Mouse (Mus musculus) ES-Bruce4 (cell line): Measurements from ENCODE around the gene Mien1. TPM values are rescaled to one million over a fixed set of nuclear protein-coding genes. Genes with fewer than 3 reads are reported as not detected.

Source experiments
- H3K27ac ChIP-seq: 2 replicates; pipeline ENCODE4 v1.5.1; 2012; ENCODE audit warnings: low read length, inconsistent platforms; ENCODE audit not compliant: insufficient read depth
- H3K27me3 ChIP-seq: 2 replicates; pipeline ENCODE4 v1.6.1; 2012; ENCODE audit warnings: mild to moderate bottlenecking, low read length, inconsistent platforms; ENCODE audit not compliant: control insufficient read depth, poor library complexity, insufficient read depth, severe bottlenecking
- H3K36me3 ChIP-seq: 2 replicates; pipeline ENCODE4 v1.6.1; 2012; ENCODE audit warnings: inconsistent platforms, mild to moderate bottlenecking, low read length, moderate library complexity; ENCODE audit not compliant: control insufficient read depth, poor library complexity, insufficient read depth, severe bottlenecking
- H3K4me1 ChIP-seq: one replicate; pipeline ENCODE4 v1.8.1; 2011; ENCODE audit warnings: low read length; ENCODE audit not compliant: control insufficient read depth, insufficient read depth
- H3K4me3 ChIP-seq: 2 replicates; pipeline ENCODE4 v1.5.1; 2011; ENCODE audit warnings: low read depth, mild to moderate bottlenecking, low read length
- H3K9ac ChIP-seq: 2 replicates; pipeline ENCODE4 v1.6.1; 2012; ENCODE audit warnings: low read depth, mild to moderate bottlenecking, inconsistent platforms; ENCODE audit not compliant: poor library complexity, severe bottlenecking
- H3K9me3 ChIP-seq: replicated peaks from 2 replicates; pipeline ENCODE4 v1.6.1; 2012; ENCODE audit warnings: mild to moderate bottlenecking, low read length, inconsistent platforms; ENCODE audit not compliant: control insufficient read depth, poor library complexity, insufficient read depth, severe bottlenecking
- CTCF ChIP-seq: IDR thresholded peaks from one replicate; pipeline ENCODE4 v1.8.1; 2011; ENCODE audit warnings: low read depth, low read length
- EP300 ChIP-seq: IDR thresholded peaks from 2 replicates; pipeline ENCODE4 v1.6.1; 2011; ENCODE audit warnings: low read depth, low read length; ENCODE audit not compliant: insufficient read depth
- POLR2A ChIP-seq: IDR thresholded peaks from one replicate; pipeline ENCODE4 v1.8.1; 2011; ENCODE audit warnings: low read length; ENCODE audit not compliant: insufficient read depth
- polyA plus RNA-seq: library from polyadenylated mRNA; stranded (reverse); fragments of >200 nt; gene quantifications from 2 replicates; pipeline ENCODE4 v1.2.4, GENCODE M21; 2011; ENCODE audit warnings: low read depth; ENCODE audit not compliant: missing spikeins, insufficient read depth, insufficient read length

Gene Mien1
- polyA plus RNA-seq, 1 experiment = 67.2 TPM

DNA sequence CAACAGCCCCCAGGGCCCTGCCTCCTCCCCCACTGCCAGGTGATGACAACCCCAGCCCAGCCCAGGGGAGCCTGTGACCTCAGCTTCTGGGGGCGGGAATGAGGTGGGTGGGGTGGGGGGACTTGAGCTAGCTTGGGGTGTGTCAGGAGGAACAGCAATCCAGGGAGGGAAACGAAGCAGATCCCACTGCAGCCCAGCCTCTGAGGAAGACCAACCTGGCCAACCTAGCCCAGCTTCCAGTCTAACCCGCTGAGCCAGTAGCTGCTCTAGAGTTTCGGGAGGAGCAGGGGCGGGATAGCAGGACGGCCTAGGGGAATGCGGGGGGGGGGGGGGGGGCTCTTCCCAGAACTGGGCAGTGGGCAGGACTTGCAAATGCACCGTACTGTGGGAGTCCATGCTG, 46.8 kb downstream of the Mien1 start:
- no peak overlapping the region for H3K4me3 ChIP-seq
- H3K4me1 ChIP-seq = no peaks in the 10 kb centered on the region
- TF ChIP-seq CTCF (no peak), POLR2A (no peak), EP300 (no peak)
- H3K27ac ChIP-seq = no peak overlapping the region
- no peak overlapping the region for H3K9ac ChIP-seq
- H3K36me3 ChIP-seq = no peaks in the 10 kb centered on the region
- no peaks in the 10 kb centered on the region for H3K9me3 ChIP-seq
- H3K27me3 ChIP-seq = no peaks in the 10 kb centered on the region

- H3K4me1 ChIP-seq = no peaks in the 10 kb centered on the region
- H3K27ac ChIP-seq = no peak overlapping the region
- no peak overlapping the region for H3K9ac ChIP-seq
- H3K27me3 ChIP-seq = no peaks in the 10 kb centered on the region
- TF ChIP-seq POLR2A (no peak), CTCF (no peak), EP300 (no peak)
- no peak overlapping the region for H3K4me3 ChIP-seq
- H3K9me3 ChIP-seq = no peaks in the 10 kb centered on the region
- H3K36me3 ChIP-seq = no peaks in the 10 kb centered on the region
Measured at GRCm38 (mm10) chr11:98390141-98390540, 48.6 kb downstream of the Mien1 start.

DNA sequence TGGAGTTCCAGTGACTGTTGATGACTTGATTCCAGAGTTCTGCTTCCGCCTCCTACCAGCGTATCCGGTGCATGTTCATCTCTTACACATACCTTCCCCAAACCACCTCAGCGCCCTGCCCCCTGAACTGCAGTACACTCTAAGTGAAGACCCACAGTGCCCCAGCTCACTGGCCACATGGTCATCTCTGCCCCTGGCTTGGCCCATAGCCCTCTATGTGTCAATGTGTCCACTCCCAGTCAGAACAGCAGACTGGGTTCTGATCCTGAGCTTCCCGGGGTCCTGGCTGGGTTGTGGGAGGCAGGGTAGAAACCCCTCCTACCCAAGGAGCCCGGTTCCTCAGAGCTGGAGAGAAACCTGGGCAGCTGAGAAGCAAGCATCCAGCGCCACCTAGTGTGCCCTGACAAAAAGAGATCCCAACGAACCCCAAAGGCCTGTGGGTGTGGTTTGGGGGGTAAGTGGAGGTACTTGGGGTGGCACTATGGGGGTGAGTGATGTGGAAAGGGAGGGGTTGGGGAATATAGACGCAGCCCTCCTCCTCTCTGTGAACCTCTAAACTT, 49.5 kb downstream of the Mien1 start:
- no peaks in the 10 kb centered on the region for H3K9me3 ChIP-seq

DNA sequence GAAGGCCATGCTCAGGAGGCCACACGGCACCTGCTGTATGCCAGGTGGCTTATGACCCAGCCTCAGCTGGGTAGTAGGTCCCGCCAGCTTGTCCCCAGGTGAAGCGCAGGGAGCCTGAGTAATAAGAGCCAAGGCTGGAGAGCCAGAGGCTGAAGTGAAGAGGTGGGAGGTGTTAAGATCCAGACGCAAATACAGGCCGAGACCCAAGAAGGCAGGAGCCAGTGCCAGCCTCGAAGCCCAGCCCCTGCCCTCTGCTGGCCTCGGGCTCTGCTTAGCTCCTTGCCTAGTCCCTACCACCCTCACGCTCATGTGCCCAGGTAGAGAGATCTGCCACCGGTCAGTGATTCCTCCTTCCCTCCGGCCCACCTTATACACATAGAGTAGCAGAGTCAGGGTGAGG, 50.5 kb downstream of the Mien1 start:
- Histone ChIP-seq H3K27me3 (no peaks in the 10 kb centered on the region), H3K4me3 (no peak overlapping the region)

More for the DNA sequence above, 49.5 kb downstream of the Mien1 start:
- Histone ChIP-seq H3K36me3 (no peaks in the 10 kb centered on the region), H3K27me3 (no peaks in the 10 kb centered on the region), H3K4me3 (no peak overlapping the region), H3K9ac (no peak overlapping the region), H3K4me1 (no peaks in the 10 kb centered on the region), H3K27ac (no peak overlapping the region)
- TF ChIP-seq CTCF = peak; percentile 73
- TF ChIP-seq EP300 = no peak

More for the DNA sequence above, 50.5 kb downstream of the Mien1 start:
- Histone ChIP-seq H3K36me3 (no peaks in the 10 kb centered on the region), H3K27ac (no peak overlapping the region), H3K9ac (no peak overlapping the region), H3K9me3 (no peaks in the 10 kb centered on the region), H3K4me1 (no peaks in the 10 kb centered on the region)
- no peak for TF ChIP-seq EP300
- TF ChIP-seq CTCF = no peak
- no peak for TF ChIP-seq POLR2A

Other genes with a start within 250 kb of the Mien1 start
- gene Med1, start 245.7 kb downstream of the Mien1 start, polyA plus RNA-seq = 55.8 and 57.5 TPM in 2 replicates
- gene Cdk12, start 235.9 kb downstream of the Mien1 start, polyA plus RNA-seq = 52.5 and 53.6 TPM in 2 replicates
- gene Neurod2, start 109.3 kb downstream of the Mien1 start, polyA plus RNA-seq = not detected in 2 replicates
- gene Ppp1r1b, start 90.6 kb downstream of the Mien1 start, polyA plus RNA-seq = 1.1 and 1.5 TPM in 2 replicates
- 12.2 and 16.8 TPM in 2 replicates for gene Stard3, start 80.6 kb downstream of the Mien1 start, polyA plus RNA-seq
- not detected in 2 replicates for gene Tcap, start 55.2 kb downstream of the Mien1 start, polyA plus RNA-seq
- gene Pnmt, start 52.5 kb downstream of the Mien1 start, polyA plus RNA-seq = not detected in 2 replicates
- gene Pgap3, start 38.5 kb downstream of the Mien1 start, polyA plus RNA-seq = 4.5 and 5.0 TPM in 2 replicates
- gene Erbb2, start 26.5 kb downstream of the Mien1 start, polyA plus RNA-seq = 11.0 and 12.4 TPM in 2 replicates
- gene Grb7, start 7.4 kb upstream of the Mien1 start, polyA plus RNA-seq = 45.6 and 48.2 TPM in 2 replicates
- not detected in 2 replicates for gene Ikzf3, start 107.0 kb upstream of the Mien1 start, polyA plus RNA-seq
- gene Zpbp2, start 112.1 kb upstream of the Mien1 start, polyA plus RNA-seq = not detected in 2 replicates
- 19.3 and 20.0 TPM in 2 replicates for gene Ormdl3, start 148.4 kb upstream of the Mien1 start, polyA plus RNA-seq
- not detected in 2 replicates for gene Lrrc3c, start 159.3 kb upstream of the Mien1 start, polyA plus RNA-seq
- gene Gm12355, start 186.7 kb upstream of the Mien1 start, polyA plus RNA-seq = 50.0 and 53.5 TPM in 2 replicates
- gene Gsdma3, start 187.4 kb upstream of the Mien1 start, polyA plus RNA-seq = not detected in 2 replicates
- gene Gsdma2, start 207.8 kb upstream of the Mien1 start, polyA plus RNA-seq = not detected in 2 replicates
- gene Gsdma, start 225.4 kb upstream of the Mien1 start, polyA plus RNA-seq = 0.22 and 0.56 TPM in 2 replicates
- gene Psmd3, start 243.6 kb upstream of the Mien1 start, polyA plus RNA-seq = 123 and 129 TPM in 2 replicates